Mouse (Mus musculus): ENCODE measurements at regions not wholly inside any gene's neighbourhood (a gene's known extent, or its start where the extent isn't known, plus 50 kb on each side); places are given as distances from the start of the nearest gene placed in this dataset.

DNA sequence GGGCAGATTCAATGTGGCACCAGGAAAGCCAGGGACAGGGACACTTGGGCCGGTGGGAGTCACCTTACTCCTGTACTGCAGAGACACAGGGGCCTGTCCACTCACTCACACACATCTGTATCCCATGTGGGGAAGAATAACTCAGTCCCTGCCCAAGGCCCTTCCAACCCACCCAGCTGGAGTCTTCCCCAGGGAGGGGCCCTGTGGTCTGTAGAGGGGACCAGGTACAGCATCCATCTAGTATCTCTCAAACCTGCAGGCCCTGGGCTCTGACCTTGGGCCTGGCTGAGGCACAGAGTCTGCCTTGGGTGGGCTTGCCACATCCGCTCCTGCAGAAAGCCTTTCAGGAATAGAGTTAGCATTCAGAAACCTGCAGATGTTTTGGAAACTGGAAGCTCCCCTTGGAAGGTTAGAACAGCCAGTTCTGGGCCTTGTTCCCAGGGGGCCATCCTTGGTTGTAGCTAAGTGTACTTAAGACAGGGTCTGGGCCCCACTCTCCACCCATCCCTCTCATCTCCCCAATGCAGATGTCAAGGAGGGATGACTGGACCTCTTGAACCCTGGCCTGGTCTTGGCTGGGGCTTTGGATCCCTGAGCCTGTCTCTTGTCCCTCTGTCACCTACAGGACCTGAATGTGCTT, 84.7 kb upstream of the Tmem189 start:
- WGBS, result 94% methylated on average over 2 of the region's 2 CpGs
- peaks cover 25% of the 10 kb centered on the region for H3K4me1 ChIP-seq (ENCODE audit: control insufficient read depth, insufficient read depth, low read length)
- TF ChIP-seq CTCF (IDR thresholded peaks at IDR 0.05; ENCODE audit: insufficient read depth, low read depth, low read length) (no peak), POLR2A (IDR thresholded peaks at IDR 0.05; ENCODE audit: insufficient read depth, low read depth, low read length) (no peak)
- H3K27ac ChIP-seq (ENCODE audit: insufficient read depth, low read depth, low read length), result no peak overlapping the region
- no peak overlapping the region for H3K4me3 ChIP-seq (ENCODE audit: insufficient read depth, low read depth, low read length)

DNA sequence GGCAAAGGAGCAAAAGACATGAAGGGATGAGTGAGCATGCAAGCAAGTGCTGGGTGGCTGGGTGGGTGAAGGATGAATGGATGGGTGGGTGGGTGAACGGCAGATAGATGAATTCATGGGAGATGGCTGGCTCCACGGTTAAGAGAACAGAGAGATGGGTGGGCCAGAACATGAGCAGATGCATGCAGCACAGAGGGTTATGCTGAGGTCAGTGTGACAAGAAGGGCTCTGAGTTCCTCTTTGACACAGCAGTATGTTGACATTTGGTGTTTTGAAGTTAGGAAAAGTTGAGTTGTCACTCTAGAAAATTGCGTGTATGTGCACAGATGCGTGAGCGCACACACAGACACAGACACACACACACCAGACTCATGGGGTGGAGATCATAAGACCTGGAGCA, 83.2 kb upstream of the Tmem189 start:
- WGBS, result 93% methylated on average over 5 of the region's 5 CpGs
- no peak overlapping the region for H3K4me3 ChIP-seq (ENCODE audit: insufficient read depth, low read depth, low read length)
- TF ChIP-seq CTCF (IDR thresholded peaks at IDR 0.05; ENCODE audit: insufficient read depth, low read depth, low read length) (no peak), POLR2A (IDR thresholded peaks at IDR 0.05; ENCODE audit: insufficient read depth, low read depth, low read length) (no peak)
- no peak overlapping the region for H3K27ac ChIP-seq (ENCODE audit: insufficient read depth, low read depth, low read length)
- peaks cover 24% of the 10 kb centered on the region for H3K4me1 ChIP-seq (ENCODE audit: control insufficient read depth, insufficient read depth, low read length)

DNA sequence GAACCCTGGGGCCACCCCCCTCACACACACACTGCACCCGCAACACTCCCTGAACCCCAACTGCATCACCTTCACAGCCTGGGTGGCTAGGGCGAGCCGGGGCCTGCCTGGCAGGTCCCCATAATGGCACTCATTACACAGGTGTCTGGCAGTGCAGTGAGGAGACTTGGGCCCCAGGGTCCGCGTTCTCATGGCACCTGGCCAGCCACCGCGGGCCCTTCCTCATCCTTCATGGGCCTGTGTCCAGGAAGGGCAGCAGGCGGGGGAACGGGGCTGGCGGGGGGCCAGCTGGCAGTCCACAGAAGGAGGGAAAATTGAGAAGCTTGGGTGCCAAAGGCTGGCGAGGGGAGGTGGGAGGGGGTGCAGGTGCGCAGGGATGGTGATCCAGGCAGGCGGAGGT, 78.3 kb upstream of the Tmem189 start:
- no peak overlapping the region for H3K27ac ChIP-seq (ENCODE audit: insufficient read depth, low read depth, low read length)
- no peak overlapping the region for H3K4me3 ChIP-seq (ENCODE audit: insufficient read depth, low read depth, low read length)
- H3K4me1 ChIP-seq (ENCODE audit: control insufficient read depth, insufficient read depth, low read length), result peaks cover 13% of the 10 kb centered on the region
- no peak for TF ChIP-seq CTCF (IDR thresholded peaks at IDR 0.05; ENCODE audit: insufficient read depth, low read depth, low read length)
- no peak for TF ChIP-seq POLR2A (IDR thresholded peaks at IDR 0.05; ENCODE audit: insufficient read depth, low read depth, low read length)
- WGBS, result 52% methylated on average over 11 of the region's 13 CpGs

DNA sequence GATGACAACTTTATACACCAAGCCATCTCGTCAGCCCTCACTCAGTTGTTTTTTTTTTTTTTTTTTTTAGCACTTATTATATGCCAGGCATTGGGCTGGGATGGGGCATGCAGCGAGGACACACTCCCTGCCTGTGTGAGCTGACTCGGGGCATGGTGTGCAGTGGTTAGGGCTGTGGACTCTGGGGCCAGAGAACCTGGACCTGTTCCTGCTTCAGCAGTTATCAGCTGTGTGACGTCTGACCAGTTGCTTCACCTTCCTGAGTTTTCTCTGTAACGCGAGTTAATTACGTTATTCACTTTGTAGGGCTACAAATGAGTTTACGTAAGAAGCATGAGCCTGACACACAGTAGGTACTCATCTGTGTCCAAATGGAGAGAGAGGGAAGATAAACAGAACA, 77.7 kb upstream of the Tmem189 start:
- Histone ChIP-seq H3K27ac (ENCODE audit: insufficient read depth, low read depth, low read length) (no peak overlapping the region), H3K4me1 (ENCODE audit: control insufficient read depth, insufficient read depth, low read length) (peaks cover 13% of the 10 kb centered on the region), H3K4me3 (ENCODE audit: insufficient read depth, low read depth, low read length) (no peak overlapping the region)
- TF ChIP-seq POLR2A (IDR thresholded peaks at IDR 0.05; ENCODE audit: insufficient read depth, low read depth, low read length) (no peak), CTCF (IDR thresholded peaks at IDR 0.05; ENCODE audit: insufficient read depth, low read depth, low read length) (no peak)
- WGBS, result 93% methylated on average over 8 of the region's 8 CpGs

DNA sequence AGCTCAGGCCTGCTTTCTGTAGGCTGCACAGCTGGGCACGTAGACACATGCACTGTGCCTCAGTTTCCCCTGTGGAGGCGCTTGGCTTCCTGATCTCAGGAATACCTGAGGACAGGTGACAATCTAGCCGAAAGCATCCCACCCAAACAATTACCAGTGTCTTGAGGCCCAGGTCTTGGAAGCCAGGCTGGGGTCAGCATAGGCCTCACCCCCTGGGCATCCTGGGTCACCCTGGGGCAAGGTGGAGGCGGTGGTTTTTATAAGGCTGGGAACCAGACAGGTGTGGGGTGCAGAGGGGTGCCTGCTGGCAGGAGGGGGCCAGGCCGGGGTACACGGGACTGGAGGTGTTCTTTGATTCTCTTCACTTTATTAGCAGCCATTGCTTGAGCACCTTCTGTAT, 76.2 kb upstream of the Tmem189 start:
- peaks cover 19% of the 10 kb centered on the region for H3K4me1 ChIP-seq (ENCODE audit: control insufficient read depth, insufficient read depth, low read length)
- no peak overlapping the region for H3K27ac ChIP-seq (ENCODE audit: insufficient read depth, low read depth, low read length)
- no peak for TF ChIP-seq CTCF (IDR thresholded peaks at IDR 0.05; ENCODE audit: insufficient read depth, low read depth, low read length)
- TF ChIP-seq POLR2A (IDR thresholded peaks at IDR 0.05; ENCODE audit: insufficient read depth, low read depth, low read length), result no peak
- no peak overlapping the region for H3K4me3 ChIP-seq (ENCODE audit: insufficient read depth, low read depth, low read length)
- WGBS, result 96% methylated on average over 6 of the region's 6 CpGs

DNA sequence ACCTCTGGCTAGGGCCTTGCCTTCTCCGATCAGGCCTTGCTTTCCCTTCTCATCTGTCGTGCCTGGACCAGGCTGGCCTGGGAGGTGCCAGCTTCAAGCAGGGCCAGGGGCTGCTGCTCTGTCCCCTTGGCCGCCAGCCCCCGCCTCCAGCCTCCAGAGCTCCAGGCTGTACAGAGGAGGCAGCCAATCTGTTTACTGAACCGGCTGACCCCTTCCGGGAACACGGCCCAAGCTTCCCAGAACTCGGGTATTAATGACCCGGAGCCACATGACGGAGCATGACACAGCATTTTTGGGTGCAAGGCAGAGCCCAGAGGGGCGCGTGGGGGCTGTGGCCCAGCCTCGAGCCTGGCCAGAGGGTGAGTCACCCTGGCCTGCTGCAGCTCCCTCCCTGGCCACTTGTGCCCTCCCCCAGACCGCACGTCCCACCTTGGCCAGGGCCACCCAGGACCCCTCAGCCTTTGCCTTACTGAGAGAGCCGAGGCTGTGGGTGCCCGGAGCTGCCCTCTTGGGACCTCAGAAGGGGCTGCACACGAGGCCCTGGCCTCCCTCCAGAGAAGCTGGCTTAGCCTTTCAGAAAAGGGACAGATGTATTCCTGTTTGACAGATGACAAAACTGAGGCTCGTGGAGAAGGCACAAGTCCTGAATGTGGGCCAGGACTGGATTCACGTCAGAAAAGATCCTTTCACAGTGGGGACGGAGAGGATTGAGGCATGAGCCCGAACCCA, 75.6 kb upstream of the Tmem189 start:
- H3K27ac ChIP-seq (ENCODE audit: insufficient read depth, low read depth, low read length), result no peak overlapping the region

DNA sequence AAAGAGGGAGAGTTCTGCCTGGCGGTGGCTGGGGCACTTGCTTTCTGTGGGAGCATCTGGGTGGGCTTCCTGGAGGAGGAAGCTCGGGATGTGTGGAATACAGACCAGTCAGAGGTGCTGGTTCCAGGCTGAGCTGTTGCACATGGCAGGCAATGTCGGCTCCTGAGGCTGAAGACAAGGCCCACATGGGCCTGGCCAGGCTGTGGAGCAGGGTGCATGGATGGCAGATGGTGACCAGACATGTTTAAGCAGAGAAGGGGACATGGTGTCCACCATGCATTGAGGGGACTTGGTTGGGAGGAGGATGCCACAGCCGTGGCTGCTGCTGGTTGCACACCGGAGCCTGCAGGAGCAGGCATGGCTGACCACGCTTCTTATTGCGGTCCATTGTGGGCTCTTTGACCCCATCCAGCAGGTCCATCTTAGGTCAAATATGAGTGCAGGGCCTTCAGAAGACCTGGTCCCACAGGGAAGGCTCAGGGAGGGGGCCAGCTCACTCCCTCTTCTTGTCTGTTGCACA, 74.3 kb upstream of the Tmem189 start:
- Histone ChIP-seq H3K4me3 (ENCODE audit: insufficient read depth, low read depth, low read length) (no peak overlapping the region), H3K4me1 (ENCODE audit: control insufficient read depth, insufficient read depth, low read length) (peaks cover 15% of the 10 kb centered on the region), H3K27ac (ENCODE audit: insufficient read depth, low read depth, low read length) (no peak overlapping the region)
- WGBS, result 95% methylated on average over 7 of the region's 7 CpGs
- no peak for TF ChIP-seq POLR2A (IDR thresholded peaks at IDR 0.05; ENCODE audit: insufficient read depth, low read depth, low read length)
- TF ChIP-seq CTCF (IDR thresholded peaks at IDR 0.05; ENCODE audit: insufficient read depth, low read depth, low read length), result no peak

More for the DNA sequence above, 75.6 kb upstream of the Tmem189 start:
- Histone ChIP-seq H3K4me1 (ENCODE audit: control insufficient read depth, insufficient read depth, low read length) (peaks cover 19% of the 10 kb centered on the region), H3K4me3 (ENCODE audit: insufficient read depth, low read depth, low read length) (no peak overlapping the region)
- WGBS, result 49% methylated on average over 22 of the region's 22 CpGs
- no peak for TF ChIP-seq CTCF (IDR thresholded peaks at IDR 0.05; ENCODE audit: insufficient read depth, low read depth, low read length)
- TF ChIP-seq POLR2A (IDR thresholded peaks at IDR 0.05; ENCODE audit: insufficient read depth, low read depth, low read length), result no peak

DNA sequence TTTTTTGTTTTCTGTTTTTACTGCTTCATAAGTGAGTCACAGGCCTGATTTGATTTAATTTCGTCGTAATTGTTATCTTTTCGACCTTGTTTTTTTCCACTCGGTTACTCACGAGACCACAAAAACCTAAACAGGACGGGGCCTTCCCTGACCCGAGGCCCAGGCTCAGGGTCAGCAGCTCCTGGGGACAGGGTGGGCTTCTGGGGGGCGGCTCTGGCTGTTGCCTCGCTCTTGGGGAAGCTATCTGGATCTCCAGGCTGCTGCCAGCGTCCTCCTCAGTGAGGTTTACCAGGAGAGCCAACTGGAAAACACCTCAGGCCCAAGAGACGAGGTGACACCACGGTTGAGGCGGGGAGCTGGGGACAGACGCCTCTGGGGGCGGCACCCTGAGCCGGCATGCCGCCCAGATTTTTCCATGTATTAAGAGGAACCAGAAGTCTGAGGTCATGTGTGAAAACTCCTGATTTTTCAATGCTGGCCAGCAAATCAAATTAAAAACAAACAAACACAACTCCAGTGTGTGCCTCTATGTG, 71.8 kb upstream of the Tmem189 start:
- WGBS, result 76% methylated on average over 17 of the region's 17 CpGs
- H3K27ac ChIP-seq (ENCODE audit: insufficient read depth, low read depth, low read length), result no peak overlapping the region
- H3K4me1 ChIP-seq (ENCODE audit: control insufficient read depth, insufficient read depth, low read length), result peaks cover 13% of the 10 kb centered on the region
- TF ChIP-seq POLR2A (IDR thresholded peaks at IDR 0.05; ENCODE audit: insufficient read depth, low read depth, low read length) (no peak), CTCF (IDR thresholded peaks at IDR 0.05; ENCODE audit: insufficient read depth, low read depth, low read length) (no peak)
- no peak overlapping the region for H3K4me3 ChIP-seq (ENCODE audit: insufficient read depth, low read depth, low read length)
